Mouse (Mus musculus) Patski (cell line): Measurements from ENCODE around the gene Gramd4. TPM values are rescaled to one million over a fixed set of nuclear protein-coding genes. Genes with fewer than 3 reads are reported as not detected.

Experiments
- ATAC-seq: fragments of 100-300 bp; one replicate; pipeline ENCODE4 v1.8.0; 2021
- CTCF ChIA-PET: fragments of 350-600 bp; sonication (Branson Sonifier 250); formaldehyde crosslinking; loops from one replicate; lab custom pipeline; 2022; ENCODE audit warnings: inconsistent platforms; lab: Charles Lee
- POLR2A ChIA-PET: fragments of 350-600 bp; sonication (Branson Sonifier 250); formaldehyde crosslinking; loops from one replicate; lab custom pipeline; 2022; ENCODE audit warnings: antibody characterized with exemption, inconsistent platforms; lab: Charles Lee
- DNase-seq: peaks from one replicate; pipeline ENCODE4 v3.0.0-alpha.2; 2011; ENCODE audit warnings: low read depth, low spot score
- H3K27me3 ChIP-seq: fragments of 371-371 bp; one replicate; pipeline ENCODE4 v1.5.1; 2021
- CTCF ChIP-seq: fragments of 100-300 bp; IDR thresholded peaks from one replicate; pipeline ENCODE4 v1.5.1; 2021
- in situ Hi-C: fragments of 300-500 bp; cut with MboI; formaldehyde crosslinking; loops from 3 replicates; pipeline ENCODE4 v1.11.1; 2018; ENCODE audit warnings: low pct_unique_long_range_greater_than_20kb, mixed read lengths
- polyA plus RNA-seq: library from polyadenylated mRNA; unstranded; gene quantifications from one replicate; pipeline ENCODE4 v1.2.3, GENCODE M21; 2021

The Gramd4 gene
- polyA plus RNA-seq, 1 experiment from 2014 or later: 44.1 TPM

- ChIA-PET POLR2A (no interaction called here), CTCF (no interaction called here)
- in situ Hi-C loops: loop anchor here (5.0 to 10.0 kb wide), 2 partner anchors 34 to 146 kb away; no protein-coding TSS in a partner anchor
- H3K27me3 ChIP-seq: no peaks in the 10 kb centered on the region
- TF ChIP-seq CTCF: no peak
- no peak for ATAC-seq
- no peak for DNase-seq
Measured at GRCm38 (mm10) chr15:86058394-86058915, 960 bp downstream of the Gramd4 start.

- ATAC-seq: no peak
- in situ Hi-C loops: loop anchor here (5.0 to 10.0 kb wide), 2 partner anchors 33 to 146 kb away; no protein-coding TSS in a partner anchor
Measured at GRCm38 (mm10) chr15:86058931-86059834, 1.7 kb downstream of the Gramd4 start.

GRCm38 (mm10) chr15:86059835-86060380 is 2.4 kb downstream of the Gramd4 start:
- CTCF ChIA-PET: interaction anchor here (1.4 kb wide), 1 partner anchor 63 kb away, joined by 3 read pairs; no protein-coding TSS in a partner anchor
- TF ChIP-seq CTCF: no peak
- no peak for DNase-seq

More at GRCm38 (mm10) chr15:86058931-86059834, 1.7 kb downstream of the Gramd4 start:
- DNase-seq: no peak
- ChIA-PET CTCF (interaction anchor here (1.4 kb wide), 1 partner anchor 63 kb away, joined by 3 read pairs; no protein-coding TSS in a partner anchor), POLR2A (no interaction called here)
- TF ChIP-seq CTCF: no peak
- no peaks in the 10 kb centered on the region for H3K27me3 ChIP-seq

GRCm38 (mm10) chr15:86060581-86060980 is 3.1 kb downstream of the Gramd4 start:
- H3K27me3 ChIP-seq: no peaks in the 10 kb centered on the region
- POLR2A ChIA-PET: no interaction called here
- in situ Hi-C loops: no loop called here
- CTCF ChIA-PET: interaction anchor here (1.4 kb wide), 2 partner anchors 20 to 62 kb away, joined by 3 read pairs; no protein-coding TSS in a partner anchor
- TF ChIP-seq CTCF: no peak
- DNase-seq (no peak), ATAC-seq (no peak)

More at GRCm38 (mm10) chr15:86059835-86060380, 2.4 kb downstream of the Gramd4 start:
- POLR2A ChIA-PET: no interaction called here
- in situ Hi-C loops: loop anchor here (5.0 to 10.0 kb wide), 2 partner anchors 32 to 145 kb away; no protein-coding TSS in a partner anchor
- ATAC-seq: no peak
- H3K27me3 ChIP-seq: no peaks in the 10 kb centered on the region

GRCm38 (mm10) chr15:86061221-86061620 is 3.7 kb downstream of the Gramd4 start:
- in situ Hi-C loops: no loop called here
- TF ChIP-seq CTCF: no peak
- CTCF ChIA-PET: interaction anchor here (1.1 to 1.4 kb wide), 2 partner anchors 19 kb away, joined by 3 read pairs; no protein-coding TSS in a partner anchor
- POLR2A ChIA-PET: interaction anchor here (0.7 to 1.2 kb wide), 3 partner anchors 22 to 141 kb away, joined by 3 to 4 read pairs (median 3); no protein-coding TSS in a partner anchor
- H3K27me3 ChIP-seq: no peaks in the 10 kb centered on the region
- no peak for DNase-seq
- ATAC-seq: no peak

DNA sequence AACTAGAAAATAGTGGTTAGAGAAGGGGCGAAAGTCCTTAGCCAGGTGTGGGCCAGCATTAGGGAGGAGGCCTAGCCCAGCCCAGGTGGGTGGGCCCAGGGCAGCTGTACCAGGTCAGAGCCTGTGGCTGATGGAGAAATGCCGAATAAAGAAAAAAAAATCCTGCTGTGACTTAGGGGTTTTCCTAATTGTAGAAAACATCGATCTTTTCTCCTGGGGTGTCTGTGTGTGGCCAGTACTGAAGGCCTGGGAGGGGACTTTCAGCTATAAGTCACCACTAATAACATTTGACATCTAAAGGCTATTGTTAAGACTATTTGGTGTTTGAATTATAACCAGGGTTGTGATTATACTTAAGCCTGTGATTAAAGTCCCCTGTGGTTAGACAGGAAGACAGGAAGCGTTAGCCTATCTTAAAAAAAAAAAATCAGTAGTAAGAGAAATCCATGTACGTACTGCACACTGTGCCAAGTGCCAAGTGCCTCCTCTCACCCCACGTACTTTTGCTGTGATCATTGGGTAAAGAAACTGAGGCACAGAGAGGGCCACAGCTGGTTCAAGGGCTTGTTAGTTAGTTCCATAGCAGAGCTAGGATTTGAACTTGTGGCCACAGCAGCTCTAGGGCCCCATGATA is 4.5 kb downstream of the Gramd4 start:
- DNase-seq (no peak), ATAC-seq (no peak)
- no peaks in the 10 kb centered on the region for H3K27me3 ChIP-seq
- no peak for TF ChIP-seq CTCF
- POLR2A ChIA-PET: interaction anchor here (0.7 to 1.2 kb wide), 3 partner anchors 21 to 141 kb away, joined by 3 to 4 read pairs (median 3); no protein-coding TSS in a partner anchor
- in situ Hi-C loops: no loop called here
- CTCF ChIA-PET: interaction anchor here (1.1 to 1.4 kb wide), 2 partner anchors 19 to 20 kb away, joined by 3 read pairs; no protein-coding TSS in a partner anchor

GRCm38 (mm10) chr15:86064191-86064849 is 6.8 kb downstream of the Gramd4 start:
- DNase-seq: no peak
- CTCF ChIA-PET: interaction anchor here (1.0 kb wide), 1 partner anchor 10 kb away, joined by 3 read pairs; no protein-coding TSS in a partner anchor
- POLR2A ChIA-PET: no interaction called here
- in situ Hi-C loops: no loop called here
- H3K27me3 ChIP-seq: no peaks in the 10 kb centered on the region
- ATAC-seq: no peak
- no peak for TF ChIP-seq CTCF

DNA sequence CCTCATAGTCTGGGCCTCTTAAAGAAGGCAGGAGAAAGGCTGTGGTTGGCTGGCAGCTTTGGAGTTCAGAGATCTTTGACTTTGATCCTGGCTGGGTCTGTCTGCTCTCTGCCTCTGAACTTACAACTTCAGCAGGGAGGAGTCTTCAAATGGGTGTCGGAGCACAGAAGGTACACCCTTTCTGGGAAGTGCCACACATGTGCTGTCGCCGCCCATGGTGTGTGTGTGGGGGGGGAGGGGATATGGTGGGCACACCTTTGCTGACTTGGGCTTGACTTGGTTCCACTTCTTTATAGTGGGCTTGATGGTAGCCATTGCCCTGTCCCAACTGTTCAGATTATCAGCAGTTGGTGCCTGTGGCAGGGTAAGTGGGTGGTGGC is 7.3 kb downstream of the Gramd4 start:
- CTCF ChIA-PET: interaction anchor here (1.0 kb wide), 1 partner anchor 11 kb away, joined by 3 read pairs; no protein-coding TSS in a partner anchor
- no peak for DNase-seq
- TF ChIP-seq CTCF: no peak
- ATAC-seq: no peak
- POLR2A ChIA-PET: no interaction called here
- in situ Hi-C loops: no loop called here
- no peaks in the 10 kb centered on the region for H3K27me3 ChIP-seq

- CTCF ChIA-PET: interaction anchor here (1.0 kb wide), 1 partner anchor 11 kb away, joined by 3 read pairs; no protein-coding TSS in a partner anchor
- POLR2A ChIA-PET: no interaction called here
- no peak for TF ChIP-seq CTCF
- no peak for DNase-seq
- no peaks in the 10 kb centered on the region for H3K27me3 ChIP-seq
- no peak for ATAC-seq
- in situ Hi-C loops: no loop called here
Measured at GRCm38 (mm10) chr15:86065367-86065766, 7.9 kb downstream of the Gramd4 start.
